Mouse (Mus musculus): ENCODE data around the gene Pex11g.

Gene Pex11g

DNA sequence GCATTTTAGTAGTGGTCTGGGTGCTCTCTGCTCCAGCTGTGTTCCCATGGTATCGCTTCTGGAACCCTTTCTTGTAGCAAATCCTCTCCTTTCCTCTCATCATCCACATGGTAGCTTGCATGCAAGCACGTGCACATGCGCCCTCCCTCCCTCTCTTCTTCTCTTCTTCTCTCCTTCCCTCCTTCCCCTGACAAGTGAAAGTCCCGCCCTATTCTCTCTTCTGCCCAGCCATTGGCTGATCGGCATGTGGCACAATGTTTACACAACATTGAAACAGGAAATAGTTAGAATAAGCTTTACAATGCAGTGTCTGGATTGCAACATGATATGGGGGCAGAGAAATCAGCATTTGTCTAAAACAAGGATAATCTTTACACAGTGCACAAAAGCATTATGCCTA, 14.1 kb upstream of the Pex11g start:
- peak; percentile 42 for DNase-seq (ENCODE audit: low read depth, low spot score)

GRCm38 (mm10) chr8:3480221-3480785, 12.8 kb upstream of the Pex11g start:
- no peak for DNase-seq (ENCODE audit: low read depth, low spot score)

GRCm38 (mm10) chr8:3475715-3476429, 8.4 kb upstream of the Pex11g start:
- no peak for DNase-seq (ENCODE audit: low read depth, low spot score)

- no peak for DNase-seq (ENCODE audit: low read depth, low spot score)
Observed at GRCm38 (mm10) chr8:3470562-3470961, 3.1 kb upstream of the Pex11g start, which contains the start of gene Tex45. Gene Tex45, plus strand, starts transcription at chr8:3470862.

- DNase-seq (ENCODE audit: low read depth, low spot score) = peak; percentile 59
Observed at GRCm38 (mm10) chr8:3468838-3469237, 1.4 kb upstream of the Pex11g start.

- DNase-seq (ENCODE audit: low read depth, low spot score) = peak; percentile 24
Observed at GRCm38 (mm10) chr8:3467886-3468545, 536 bp upstream of the Pex11g start.

DNA sequence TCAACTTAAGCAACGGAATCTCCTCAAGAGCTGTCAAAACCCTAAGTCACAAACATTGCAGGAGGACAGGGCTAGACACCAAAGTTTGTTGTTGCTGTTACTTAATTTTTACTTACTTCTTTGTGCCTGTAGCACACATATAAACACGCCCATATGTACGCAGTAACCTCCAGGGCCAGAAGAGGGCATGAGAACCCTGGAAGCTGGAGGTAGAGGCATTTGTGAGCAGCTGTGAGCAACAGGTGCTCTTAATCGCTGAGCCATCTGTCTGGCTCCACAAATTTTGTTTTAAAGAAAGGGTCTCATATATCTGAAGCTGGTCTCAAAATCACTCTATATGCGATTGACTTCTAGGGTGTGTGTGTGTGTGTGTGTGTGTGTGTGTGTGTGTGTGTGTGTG, 3.2 kb downstream of the Pex11g start:
- peak; percentile 79 for DNase-seq (ENCODE audit: low read depth, low spot score)

DNA sequence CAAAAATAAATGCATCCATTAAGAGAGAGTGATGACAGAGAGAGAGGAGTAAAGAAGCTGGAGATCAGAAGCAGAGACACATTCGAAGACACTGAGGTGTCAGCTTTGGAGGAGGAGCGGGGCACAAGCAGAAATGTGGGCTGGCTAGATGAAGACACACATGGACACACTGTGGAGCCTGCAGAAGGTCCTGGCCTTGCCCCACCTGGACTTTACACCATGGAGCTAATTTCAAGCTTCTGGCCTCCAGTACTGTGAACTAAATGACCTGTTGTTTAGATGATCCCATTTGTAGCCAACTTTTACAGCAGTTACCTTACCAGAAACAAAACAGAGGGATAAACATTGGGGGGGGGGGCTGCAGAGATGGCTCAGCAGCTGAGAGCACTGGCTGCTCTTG, 4.2 kb downstream of the Pex11g start:
- no peak for DNase-seq (ENCODE audit: low read depth, low spot score)

- no peak for DNase-seq (ENCODE audit: low read depth, low spot score)
Observed at GRCm38 (mm10) chr8:3451992-3452391, 15.5 kb downstream of the Pex11g start.

DNA sequence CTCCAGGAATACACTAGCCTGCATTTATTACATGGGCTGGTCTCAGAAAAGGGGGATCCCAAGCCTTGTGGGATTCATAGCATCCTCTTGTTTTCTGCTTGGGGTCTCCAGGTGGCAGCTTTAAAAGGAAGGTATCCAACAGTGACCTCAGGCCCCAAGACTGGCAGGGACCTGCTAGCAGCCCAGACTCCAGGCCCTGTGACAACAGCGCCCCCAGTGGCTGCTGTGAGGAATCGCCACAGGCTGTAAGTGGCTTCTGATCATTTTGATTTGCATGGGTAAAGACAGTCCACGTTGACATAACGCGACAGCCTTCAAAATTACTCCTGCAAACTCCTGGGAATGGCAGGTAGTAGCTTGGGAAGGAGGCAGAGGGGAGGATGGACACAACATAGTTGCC, 16.8 kb downstream of the Pex11g start:
- peak; percentile 75 for DNase-seq (ENCODE audit: low read depth, low spot score)

- no peak for DNase-seq (ENCODE audit: low read depth, low spot score)
Observed at GRCm38 (mm10) chr8:3449226-3449625, 18.3 kb downstream of the Pex11g start.

DNA sequence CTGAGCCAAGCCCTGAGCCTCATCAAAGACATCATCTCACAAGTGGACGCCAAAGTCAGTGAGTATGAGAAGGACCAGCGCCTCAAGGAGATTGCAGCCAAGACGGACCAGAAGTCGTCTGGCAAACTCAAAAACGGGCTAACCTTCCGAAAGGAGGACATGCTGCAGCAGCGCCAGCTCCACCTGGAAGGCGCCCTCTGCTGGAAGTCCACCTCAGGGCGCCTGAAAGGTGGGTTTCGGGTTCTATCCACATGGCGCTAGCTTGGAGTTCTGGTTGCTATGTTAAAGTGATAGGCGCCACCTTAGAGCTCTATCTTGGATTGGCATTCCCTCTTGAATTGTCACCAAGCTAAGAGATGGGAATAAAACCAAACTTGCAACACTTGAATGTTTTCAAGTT, 28.0 kb downstream of the Pex11g start:
- DNase-seq (ENCODE audit: low read depth, low spot score) = no peak

DNA sequence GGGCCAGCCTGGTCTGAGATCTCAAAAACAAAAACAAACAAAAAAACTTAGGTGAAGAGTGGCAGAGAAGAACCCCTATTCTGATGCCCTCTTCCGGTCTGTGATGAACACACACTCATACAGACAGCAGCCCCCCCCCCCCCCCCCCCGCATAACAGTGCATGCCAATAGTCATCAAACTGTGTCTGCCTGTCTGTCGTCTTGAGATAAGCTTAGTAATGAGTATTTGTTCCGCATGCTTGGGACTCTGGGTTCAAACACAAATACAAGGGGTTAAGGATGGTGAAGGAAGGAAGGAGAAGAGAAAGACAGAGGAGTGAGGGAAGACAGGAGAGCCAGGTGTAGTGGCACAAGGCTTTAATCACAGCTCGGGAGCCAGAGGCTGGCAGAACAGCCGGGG, 31.0 kb downstream of the Pex11g start:
- no peak for DNase-seq (ENCODE audit: low read depth, low spot score)

DNA sequence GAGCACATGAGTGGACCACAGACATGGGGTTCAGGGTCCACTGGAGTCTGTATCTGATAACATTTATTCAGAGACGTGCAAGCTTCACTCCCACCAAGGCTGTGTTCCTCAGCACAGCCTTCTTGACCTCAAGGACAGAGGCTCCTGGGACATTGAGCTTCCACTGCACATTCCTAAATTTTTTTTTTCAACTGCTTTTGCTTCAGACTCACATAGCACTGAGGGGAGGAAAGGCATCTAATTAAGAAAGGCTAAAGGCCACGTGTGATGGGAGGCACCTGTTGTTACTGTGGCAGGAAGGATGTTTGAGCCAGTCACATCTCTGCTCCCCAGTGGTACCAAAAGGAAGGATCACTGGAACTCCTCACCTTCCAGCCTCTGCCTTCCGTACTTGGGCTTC, 36.4 kb downstream of the Pex11g start:
- no peak for DNase-seq (ENCODE audit: low read depth, low spot score)

DNA sequence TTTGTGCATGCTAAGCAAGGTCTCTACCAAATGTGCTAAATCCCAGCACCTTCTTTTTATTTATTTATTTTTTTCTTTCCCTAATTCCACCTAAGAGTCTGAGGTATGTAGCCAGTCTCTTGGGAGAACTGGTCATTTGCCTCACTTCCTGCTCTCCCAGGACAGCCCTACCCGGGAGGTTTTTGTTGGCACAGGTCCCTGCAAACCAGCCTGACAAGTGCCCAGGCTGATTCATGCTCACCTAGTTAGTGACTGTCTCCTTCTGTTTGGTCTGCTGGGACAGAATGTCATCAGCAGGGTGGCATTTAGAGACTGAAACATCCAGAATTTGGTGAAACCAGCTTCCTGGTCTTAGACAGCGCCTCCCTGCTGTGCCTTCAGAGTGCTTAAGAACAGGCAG, 37.5 kb downstream of the Pex11g start:
- DNase-seq (ENCODE audit: low read depth, low spot score) = peak; percentile 94

GRCm38 (mm10) chr8:3428426-3428825, 39.1 kb downstream of the Pex11g start:
- peak; percentile 44 for DNase-seq (ENCODE audit: low read depth, low spot score)

- no peak for DNase-seq (ENCODE audit: low read depth, low spot score)
Observed at GRCm38 (mm10) chr8:3426211-3426610, 41.3 kb downstream of the Pex11g start.

DNA sequence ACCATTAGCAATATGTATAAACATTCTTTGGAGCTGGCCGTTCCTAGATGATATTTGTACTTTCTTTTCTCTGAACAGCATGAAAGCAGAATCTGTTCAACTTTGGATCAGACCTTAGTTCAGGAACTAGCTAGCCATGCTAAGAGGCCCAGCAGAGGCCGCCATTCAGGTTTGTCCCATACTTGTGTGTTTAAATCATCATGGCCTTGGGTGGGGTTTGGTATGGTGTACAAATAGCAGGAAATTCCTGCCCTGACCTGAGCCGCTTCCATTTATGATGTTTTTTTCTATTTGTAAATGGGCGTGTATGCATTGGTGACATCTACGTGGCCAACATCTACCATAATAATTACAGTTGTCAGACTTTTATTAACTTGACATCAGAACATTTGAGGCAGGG, 42.3 kb downstream of the Pex11g start:
- no peak for DNase-seq (ENCODE audit: low read depth, low spot score)

- DNase-seq (ENCODE audit: low read depth, low spot score) = no peak
Observed at GRCm38 (mm10) chr8:3421507-3421906, 46.0 kb downstream of the Pex11g start.

GRCm38 (mm10) chr8:3420105-3420706, 47.3 kb downstream of the Pex11g start:
- DNase-seq (ENCODE audit: low read depth, low spot score) = no peak

- DNase-seq (ENCODE audit: low read depth, low spot score) = peak; percentile 99
Observed at GRCm38 (mm10) chr8:3418101-3418500, 49.4 kb downstream of the Pex11g start.

GRCm38 (mm10) chr8:3417455-3417854, 50.0 kb downstream of the Pex11g start:
- peak; percentile 55 for DNase-seq (ENCODE audit: low read depth, low spot score)

DNA sequence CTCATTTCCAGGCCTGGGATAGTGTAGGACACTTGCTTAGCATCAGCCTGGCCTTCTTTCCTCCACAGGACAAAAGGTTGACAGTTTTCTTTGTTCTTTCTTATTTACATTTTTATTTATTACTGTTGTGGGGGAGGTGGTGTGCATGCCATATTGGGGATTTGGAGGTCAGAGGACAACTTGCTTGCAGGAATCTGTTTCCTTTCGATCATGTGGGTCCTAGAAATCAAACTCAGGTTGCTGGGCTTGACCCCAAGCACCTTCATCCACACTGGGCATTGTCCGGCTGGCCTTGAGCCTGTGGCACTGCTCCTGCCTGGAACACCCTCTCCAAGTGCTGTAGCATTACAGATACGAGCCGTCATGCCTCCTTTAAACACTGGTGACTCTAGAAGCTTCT, 50.6 kb downstream of the Pex11g start:
- no peak for DNase-seq (ENCODE audit: low read depth, low spot score)
